Mouse (Mus musculus) neural tube, embryonic 11.5 days (tissue): ENCODE data around the gene Gm42372. TPM values are rescaled to one million over a fixed set of nuclear protein-coding genes. Genes with fewer than 3 reads are reported as not detected.

ENCODE experiments used
- ATAC-seq: fragments of 200-750 bp; cut with Nextera tagmentation; 2 replicates; pipeline ENCODE4 v1.8.0; 2017; ENCODE audit warnings: moderate number of reproducible peaks, mild to moderate bottlenecking, moderate TSS enrichment, moderate library complexity; ENCODE audit not compliant: insufficient read depth, low FRiP score, low TSS enrichment
- DNase-seq: peaks from one replicate; pipeline ENCODE4 v3.0.0-alpha.2; 2015; ENCODE audit warnings: low spot score
- H3K27ac ChIP-seq: fragments of 300-500 bp; sonication (generic); 2 replicates; pipeline ENCODE4 v1.5.1; 2014; ENCODE audit warnings: low read depth, mild to moderate bottlenecking, low read length
- H3K27me3 ChIP-seq: fragments of 300-500 bp; sonication (generic); 2 replicates; pipeline ENCODE4 v1.6.1; 2014; ENCODE audit warnings: mild to moderate bottlenecking, low read length, mixed read lengths; ENCODE audit not compliant: control insufficient read depth, insufficient read depth
- H3K36me3 ChIP-seq: fragments of 300-500 bp; sonication (generic); 2 replicates; pipeline ENCODE4 v1.6.1; 2014; ENCODE audit warnings: mild to moderate bottlenecking, low read length, moderate library complexity, mixed read lengths; ENCODE audit not compliant: control insufficient read depth, insufficient read depth
- H3K4me1 ChIP-seq: fragments of 300-500 bp; sonication (generic); 2 replicates; pipeline ENCODE4 v1.6.1; 2014; ENCODE audit warnings: low read length, mixed read lengths; ENCODE audit not compliant: control insufficient read depth, insufficient read depth
- H3K4me2 ChIP-seq: fragments of 300-500 bp; sonication (generic); 2 replicates; pipeline ENCODE4 v1.6.1; 2014; ENCODE audit warnings: low read depth, mild to moderate bottlenecking, moderate library complexity
- H3K4me3 ChIP-seq: fragments of 300-500 bp; sonication (generic); 2 replicates; pipeline ENCODE4 v1.5.1; 2014; ENCODE audit warnings: low read depth, low read length
- H3K9ac ChIP-seq: fragments of 300-500 bp; sonication (generic); 2 replicates; pipeline ENCODE4 v1.6.1; 2014; ENCODE audit warnings: mild to moderate bottlenecking, low read length
- H3K9me3 ChIP-seq: fragments of 300-500 bp; sonication (generic); 2 replicates; pipeline ENCODE4 v1.6.1; 2016; ENCODE audit warnings: low read length; ENCODE audit not compliant: control insufficient read depth
- WGBS: fragments of 180-500 bp; shearing (Covaris S2); extraction: QIAGEN DNeasy Blood & Tissue Kit; methylation state at CpG from one replicate; pipeline ENCODE4 v1.1.7; 2014; 5-methylcytosine and 5-hydroxymethylcytosine counted together
- polyA plus RNA-seq: library from polyadenylated mRNA; unstranded; fragments of >200 nt; fragmentation: Nextera tagmentation; extraction: Ambion mirVana; gene quantifications from 2 replicates; pipeline ENCODE4 v1.2.1, GENCODE M21; 2014

The Gm42372 gene
- polyA plus RNA-seq, 1 experiment from 2014 or later: 1.8 TPM

DNA sequence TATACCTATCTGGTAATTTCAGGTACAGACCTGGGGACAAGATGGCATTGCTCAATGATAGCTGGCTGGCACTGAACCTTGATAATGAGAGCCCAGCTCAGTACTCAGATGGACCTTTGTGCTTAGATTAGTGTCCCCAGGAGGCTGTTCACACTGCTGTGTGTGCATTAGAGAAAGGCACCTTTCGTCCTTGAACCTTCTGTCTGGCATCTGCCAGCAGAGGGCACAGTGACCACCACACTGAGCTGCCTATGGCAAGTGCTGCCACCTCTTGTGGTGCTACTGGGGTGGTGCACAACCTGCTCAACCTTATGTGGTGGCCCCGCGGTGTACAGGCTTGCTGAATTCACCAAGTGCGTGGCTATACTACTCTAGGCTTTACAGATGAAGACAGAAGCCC lies 24.4 kb downstream of the Gm42372 start:
- no peak overlapping the region for H3K4me3 ChIP-seq
- H3K27ac ChIP-seq: no peak overlapping the region
- no peaks in the 10 kb centered on the region for H3K9me3 ChIP-seq
- H3K36me3 ChIP-seq: peaks cover 31% of the 10 kb centered on the region
- 84% methylated on average over 4 of the region's 4 CpGs for WGBS
- no peaks in the 10 kb centered on the region for H3K27me3 ChIP-seq
- ATAC-seq (no peak), DNase-seq (no peak)
- no peaks in the 10 kb centered on the region for H3K4me1 ChIP-seq
- H3K4me2 ChIP-seq: no peak overlapping the region
- no peak overlapping the region for H3K9ac ChIP-seq

DNA sequence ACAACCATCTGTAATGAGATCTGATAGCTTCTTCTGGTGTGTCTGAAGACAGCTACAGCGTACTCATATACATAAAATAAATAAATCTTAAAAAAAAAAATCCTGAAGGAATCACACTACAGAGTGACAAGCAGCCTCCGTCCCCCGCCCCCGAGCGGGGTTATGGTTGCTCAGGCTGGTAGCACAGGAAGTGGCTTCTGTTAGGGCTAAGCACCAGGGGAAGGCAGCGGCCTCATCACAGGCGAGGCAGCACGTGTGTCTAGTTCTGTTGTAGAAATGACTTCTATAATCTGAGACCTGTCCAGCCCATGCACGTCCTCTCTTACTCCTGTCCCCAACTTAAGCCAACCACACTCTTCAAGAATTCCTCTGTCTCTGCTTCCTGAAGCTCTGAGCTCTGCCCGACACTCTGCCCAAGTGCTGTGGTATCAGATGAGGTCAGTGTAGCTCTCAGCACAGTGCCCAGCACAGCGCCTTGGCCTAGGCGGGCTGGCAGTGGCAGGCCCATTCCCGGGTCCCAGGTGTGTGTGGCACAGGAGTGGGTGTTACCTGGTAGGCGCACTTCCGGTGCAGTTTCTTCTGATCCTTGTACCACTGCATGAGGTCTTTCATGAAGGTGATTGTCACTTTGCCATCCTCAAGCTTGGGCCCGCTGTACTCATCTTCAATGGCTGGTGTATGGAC lies 26.6 kb downstream of the Gm42372 start:
- Histone ChIP-seq H3K4me1 (no peaks in the 10 kb centered on the region), H3K27ac (no peak overlapping the region), H3K4me2 (no peak overlapping the region), H3K9ac (no peak overlapping the region), H3K4me3 (no peak overlapping the region), H3K27me3 (no peaks in the 10 kb centered on the region), H3K9me3 (no peaks in the 10 kb centered on the region), H3K36me3 (peaks cover 33% of the 10 kb centered on the region)
- 92% methylated on average over 16 of the region's 16 CpGs for WGBS
- no peak for ATAC-seq
- no peak for DNase-seq

DNA sequence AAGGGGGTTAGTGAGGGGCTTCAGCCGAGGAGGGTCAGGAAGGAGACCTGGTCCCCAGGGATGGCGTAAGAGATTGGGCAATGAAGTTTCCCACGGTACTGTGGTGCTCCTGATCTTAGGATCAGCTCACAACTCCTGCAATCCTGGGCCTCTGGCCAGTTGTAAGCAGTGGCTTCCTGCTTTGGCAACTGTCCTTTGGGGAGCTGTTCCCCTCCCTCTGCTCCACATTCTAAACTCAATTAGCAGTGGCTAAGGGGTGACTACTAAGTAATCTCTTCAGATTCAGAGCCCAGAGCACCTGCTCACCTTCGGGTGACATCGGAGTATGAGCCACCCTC lies 27.1 kb downstream of the Gm42372 start:
- H3K36me3 ChIP-seq: peaks cover 33% of the 10 kb centered on the region
- WGBS: 95% methylated on average over 5 of the region's 5 CpGs

DNA sequence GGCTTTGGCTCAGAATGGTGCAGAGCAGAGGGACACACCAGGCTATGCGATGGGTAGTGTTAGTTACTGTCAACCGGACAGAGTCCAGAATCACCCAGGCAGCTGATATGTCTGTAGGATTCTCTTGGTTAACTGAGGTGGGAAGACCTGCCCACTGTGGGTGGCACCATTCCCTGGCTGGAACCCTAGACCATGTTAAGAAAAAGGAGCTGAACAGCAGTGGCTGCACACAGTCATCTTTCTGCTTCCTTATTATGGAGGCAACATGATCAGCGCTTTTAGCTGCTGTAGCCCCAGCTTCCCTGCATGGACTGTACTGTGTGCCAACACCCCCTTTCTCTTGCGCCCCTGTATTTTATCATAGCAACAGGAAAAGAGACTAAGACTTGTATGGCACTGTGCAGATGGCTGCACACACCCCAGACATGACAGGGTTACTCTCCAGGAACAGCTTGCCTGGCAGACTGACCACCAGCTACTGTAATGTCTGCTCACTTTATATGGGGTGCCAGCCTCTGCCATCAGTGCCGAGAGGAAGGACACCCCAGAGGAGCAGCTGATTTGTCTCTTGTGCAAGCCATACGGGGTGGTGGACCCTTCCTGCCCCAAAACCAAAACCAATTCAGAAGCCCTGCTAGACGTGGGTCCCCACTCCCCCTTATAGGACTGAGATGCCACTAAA lies 29.2 kb downstream of the Gm42372 start:
- ATAC-seq: no peak
- Histone ChIP-seq H3K27me3 (no peaks in the 10 kb centered on the region), H3K4me2 (no peak overlapping the region), H3K9me3 (no peaks in the 10 kb centered on the region), H3K4me3 (no peak overlapping the region), H3K27ac (no peak overlapping the region), H3K4me1 (no peaks in the 10 kb centered on the region), H3K36me3 (peaks cover 38% of the 10 kb centered on the region), H3K9ac (no peak overlapping the region)
- no peak for DNase-seq
- WGBS: 94% methylated on average over 7 of the region's 7 CpGs

More for the DNA sequence above, 27.1 kb downstream of the Gm42372 start:
- Histone ChIP-seq H3K9me3 (no peaks in the 10 kb centered on the region), H3K4me2 (no peak overlapping the region), H3K4me3 (no peak overlapping the region), H3K4me1 (no peaks in the 10 kb centered on the region), H3K27me3 (no peaks in the 10 kb centered on the region), H3K9ac (no peak overlapping the region), H3K27ac (no peak overlapping the region)
- no peak for DNase-seq
- ATAC-seq: no peak

DNA sequence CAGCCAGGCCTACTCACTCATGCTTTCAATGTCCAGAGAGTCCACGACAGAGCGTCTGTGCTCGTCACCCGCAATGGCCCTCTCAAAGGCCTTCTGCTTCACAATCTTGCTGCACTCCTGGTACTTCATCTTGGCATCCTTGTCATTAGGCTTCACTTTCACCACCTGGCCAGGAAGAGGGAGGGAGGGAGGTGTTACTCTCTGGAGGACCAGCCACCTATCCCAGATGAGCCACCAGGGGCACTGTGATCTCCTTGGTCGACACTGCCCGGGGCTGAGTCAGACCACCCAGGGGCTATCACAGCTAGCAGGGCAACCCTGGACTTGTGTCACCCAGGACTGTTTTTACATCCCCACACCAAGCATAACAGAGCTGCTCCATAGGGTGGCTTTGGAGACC lies 32.5 kb downstream of the Gm42372 start:
- ATAC-seq (no peak), DNase-seq (no peak)
- H3K9ac ChIP-seq: no peak overlapping the region
- H3K4me2 ChIP-seq: no peak overlapping the region
- peaks cover 34% of the 10 kb centered on the region for H3K36me3 ChIP-seq
- 83% methylated on average over 6 of the region's 6 CpGs for WGBS
- H3K9me3 ChIP-seq: no peaks in the 10 kb centered on the region
- no peak overlapping the region for H3K27ac ChIP-seq
- H3K27me3 ChIP-seq: no peaks in the 10 kb centered on the region
- H3K4me1 ChIP-seq: no peaks in the 10 kb centered on the region
- H3K4me3 ChIP-seq: no peak overlapping the region

DNA sequence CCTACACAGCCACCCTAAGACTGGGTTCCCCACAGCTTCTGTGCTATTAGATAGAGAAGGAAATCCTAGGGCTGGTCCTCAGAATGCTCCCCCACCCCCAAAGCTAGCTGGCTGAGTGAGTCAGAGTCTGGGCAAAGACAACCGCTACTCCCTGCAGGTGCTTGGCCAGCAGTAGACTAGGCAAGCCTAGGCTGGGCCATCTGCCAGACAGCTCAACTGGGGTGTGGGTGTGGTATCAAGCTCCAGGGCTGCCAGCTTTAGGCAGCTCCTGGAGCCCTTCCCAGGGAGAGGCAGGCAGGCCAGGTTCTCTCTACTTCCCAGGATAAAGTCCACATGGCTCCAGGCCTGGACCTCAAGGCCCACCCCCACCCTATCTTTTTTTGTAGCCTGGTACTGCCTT lies 34.1 kb downstream of the Gm42372 start:
- no peak for DNase-seq
- H3K4me3 ChIP-seq: no peak overlapping the region
- no peaks in the 10 kb centered on the region for H3K9me3 ChIP-seq
- no peaks in the 10 kb centered on the region for H3K27me3 ChIP-seq
- H3K9ac ChIP-seq: no peak overlapping the region
- H3K36me3 ChIP-seq: peaks cover 38% of the 10 kb centered on the region
- H3K27ac ChIP-seq: no peak overlapping the region
- no peak overlapping the region for H3K4me2 ChIP-seq
- ATAC-seq: no peak
- WGBS: 96% methylated on average over 1 of the region's 1 CpGs
- H3K4me1 ChIP-seq: no peaks in the 10 kb centered on the region

DNA sequence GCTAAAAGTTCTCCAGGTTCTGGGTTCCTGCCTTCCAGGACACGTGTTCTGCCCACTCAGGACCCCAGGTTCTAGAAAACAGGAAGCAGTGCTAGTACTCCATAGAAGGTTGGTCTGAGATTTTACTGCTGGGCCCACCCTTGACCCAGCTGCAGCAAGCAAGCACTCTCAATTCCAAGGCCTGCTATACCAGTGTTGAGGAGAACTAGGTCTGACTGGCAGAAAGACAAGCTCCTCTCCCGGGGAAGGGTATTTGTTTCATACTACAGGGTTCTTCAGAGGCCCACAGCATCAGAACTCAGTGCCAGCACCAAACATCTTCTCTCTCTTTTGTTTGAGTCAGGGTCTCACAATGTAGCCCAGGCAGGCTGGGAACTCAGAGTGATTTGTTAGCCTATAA lies 35.0 kb downstream of the Gm42372 start:
- no peak overlapping the region for H3K9ac ChIP-seq
- ATAC-seq: no peak
- no peak for DNase-seq
- no peaks in the 10 kb centered on the region for H3K4me1 ChIP-seq
- no peak overlapping the region for H3K4me2 ChIP-seq
- no peak overlapping the region for H3K27ac ChIP-seq
- WGBS: 87% methylated on average over 2 of the region's 2 CpGs
- H3K9me3 ChIP-seq: no peaks in the 10 kb centered on the region
- no peak overlapping the region for H3K4me3 ChIP-seq
- no peaks in the 10 kb centered on the region for H3K27me3 ChIP-seq
- peaks cover 38% of the 10 kb centered on the region for H3K36me3 ChIP-seq

DNA sequence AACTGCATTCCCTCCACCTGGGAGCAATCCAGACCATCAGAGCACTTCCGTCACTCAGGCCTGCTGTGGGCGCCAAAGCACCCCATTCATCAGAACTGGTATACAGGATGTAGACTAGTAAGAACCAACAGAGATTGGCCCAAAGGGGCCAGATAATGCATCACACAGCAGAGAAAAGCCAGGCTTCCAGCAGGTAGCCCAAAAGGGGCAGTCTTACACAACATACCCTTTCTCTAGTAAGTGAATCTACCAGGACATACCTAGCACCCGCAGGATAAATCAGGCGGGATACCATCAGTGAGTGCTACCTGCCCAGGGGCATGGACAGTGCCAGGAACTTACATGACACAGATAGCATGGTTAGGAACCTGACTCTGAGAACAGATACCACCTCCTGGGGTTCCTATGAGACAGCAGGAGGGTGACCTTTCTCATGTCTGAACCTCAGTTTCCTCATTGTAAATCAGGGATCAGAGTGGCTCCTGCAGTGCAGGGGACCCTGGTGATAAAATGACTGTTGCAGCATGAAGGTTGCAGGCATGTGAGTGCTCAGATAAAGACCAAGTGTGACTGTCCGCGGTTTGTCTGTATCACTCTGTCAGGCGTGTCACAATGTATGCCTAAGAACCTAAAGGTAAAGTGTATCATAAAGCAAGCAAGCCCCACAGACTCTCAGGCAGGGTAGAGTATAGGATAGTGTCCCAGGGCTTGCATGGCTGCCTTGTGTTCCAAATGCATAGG lies 36.7 kb downstream of the Gm42372 start:
- H3K4me1 ChIP-seq: no peaks in the 10 kb centered on the region
- 89% methylated on average over 7 of the region's 7 CpGs for WGBS
- H3K36me3 ChIP-seq: peaks cover 31% of the 10 kb centered on the region
- H3K27me3 ChIP-seq: no peaks in the 10 kb centered on the region
- ATAC-seq: no peak
- H3K27ac ChIP-seq: no peak overlapping the region
- H3K4me2 ChIP-seq: no peak overlapping the region
- no peak overlapping the region for H3K4me3 ChIP-seq
- H3K9ac ChIP-seq: no peak overlapping the region
- DNase-seq: no peak
- H3K9me3 ChIP-seq: no peaks in the 10 kb centered on the region

DNA sequence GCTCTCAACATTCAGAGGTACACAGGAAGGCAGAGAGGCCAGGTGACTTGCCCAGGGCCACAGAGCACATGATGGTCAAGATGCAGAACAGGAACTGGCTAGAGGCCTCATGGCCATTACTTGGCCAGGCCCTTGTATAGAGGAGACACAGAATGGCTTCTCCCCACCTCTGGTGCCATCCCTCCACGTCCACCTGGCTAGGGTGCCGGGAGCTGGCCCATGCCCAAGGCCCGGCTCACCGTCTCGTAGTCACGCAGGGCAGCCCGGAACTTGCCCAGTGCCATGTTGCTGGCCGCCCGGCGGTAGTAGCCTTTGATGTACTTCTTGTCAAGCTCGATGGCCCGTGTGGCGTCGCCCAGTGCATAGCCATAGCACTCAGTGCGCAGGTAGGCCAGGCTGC lies 39.3 kb downstream of the Gm42372 start:
- no peak overlapping the region for H3K4me3 ChIP-seq
- no peaks in the 10 kb centered on the region for H3K27me3 ChIP-seq
- H3K36me3 ChIP-seq: peaks cover 18% of the 10 kb centered on the region
- H3K4me1 ChIP-seq: peaks cover 9% of the 10 kb centered on the region
- WGBS: 96% methylated on average over 15 of the region's 15 CpGs
- H3K9ac ChIP-seq: no peak overlapping the region
- no peak for DNase-seq
- H3K27ac ChIP-seq: no peak overlapping the region
- H3K9me3 ChIP-seq: no peaks in the 10 kb centered on the region
- no peak for ATAC-seq
- H3K4me2 ChIP-seq: no peak overlapping the region
